Mouse (Mus musculus) midbrain, embryonic 13.5 days (tissue): ENCODE measurements at regions not wholly inside any gene's neighbourhood (a gene's known extent, or its start where the extent isn't known, plus 50 kb on each side); places are given as distances from the start of the nearest gene placed in this dataset.
"Not testable (repeated sequence)": the region's sequence is repeated elsewhere in the genome, so short reads cannot be mapped to it uniquely, and the experiment has no call there.

Experiments
- ATAC-seq: fragments of 200-750 bp; cut with Nextera tagmentation; 2 replicates; pipeline ENCODE4 v1.8.0; 2017; ENCODE audit warnings: mild to moderate bottlenecking, moderate TSS enrichment, moderate library complexity
- H3K27ac ChIP-seq: fragments of 300-500 bp; sonication (generic); 2 replicates; pipeline ENCODE4 v1.5.1; 2015; ENCODE audit warnings: inconsistent platforms, mild to moderate bottlenecking, moderate library complexity
- H3K27me3 ChIP-seq: fragments of 300-500 bp; sonication (generic); 2 replicates; pipeline ENCODE4 v1.6.1; 2015; ENCODE audit warnings: mild to moderate bottlenecking, inconsistent platforms
- H3K36me3 ChIP-seq: fragments of 300-500 bp; sonication (generic); 2 replicates; pipeline ENCODE4 v1.6.1; 2015; ENCODE audit warnings: mild to moderate bottlenecking, inconsistent platforms
- H3K4me1 ChIP-seq: fragments of 300-500 bp; sonication (generic); replicated peaks from 2 replicates; pipeline ENCODE4 v1.6.1; 2015; ENCODE audit warnings: inconsistent platforms
- H3K4me2 ChIP-seq: fragments of 300-500 bp; sonication (generic); replicated peaks from 2 replicates; pipeline ENCODE4 v1.6.1; 2015; ENCODE audit warnings: moderate library complexity, mild to moderate bottlenecking, inconsistent platforms
- H3K4me3 ChIP-seq: fragments of 300-500 bp; sonication (generic); replicated peaks from 2 replicates; pipeline ENCODE4 v1.5.1; 2015; ENCODE audit warnings: mild to moderate bottlenecking, inconsistent platforms
- H3K9ac ChIP-seq: fragments of 300-500 bp; sonication (generic); replicated peaks from 2 replicates; pipeline ENCODE4 v1.6.1; 2015; ENCODE audit warnings: mild to moderate bottlenecking, inconsistent platforms
- H3K9me3 ChIP-seq: fragments of 300-500 bp; sonication (generic); 2 replicates; pipeline ENCODE4 v1.6.1; 2016; ENCODE audit warnings: mild to moderate bottlenecking, inconsistent platforms
- WGBS: fragments of 180-500 bp; shearing (Covaris S2); methylation state at CpG from one replicate; pipeline ENCODE4 v1.1.7; 2015; 5-methylcytosine and 5-hydroxymethylcytosine counted together

GRCm38 (mm10) chr10:46733760-46734265, 1156.2 kb downstream of the Hace1 start:
- WGBS, result 6% methylated on average over 2 of the region's 2 CpGs
- Histone ChIP-seq H3K9me3 (no peaks in the 10 kb centered on the region), H3K4me1 (no peaks in the 10 kb centered on the region), H3K4me3 (no peak overlapping the region), H3K27ac (no peak overlapping the region), H3K9ac (no peak overlapping the region), H3K4me2 (no peak overlapping the region), H3K36me3 (no peaks in the 10 kb centered on the region), H3K27me3 (no peaks in the 10 kb centered on the region)
- ATAC-seq, result no peak

GRCm38 (mm10) chr10:46741098-46741497, 1163.5 kb downstream of the Hace1 start:
- 82% methylated on average over 3 of the region's 3 CpGs for WGBS

DNA sequence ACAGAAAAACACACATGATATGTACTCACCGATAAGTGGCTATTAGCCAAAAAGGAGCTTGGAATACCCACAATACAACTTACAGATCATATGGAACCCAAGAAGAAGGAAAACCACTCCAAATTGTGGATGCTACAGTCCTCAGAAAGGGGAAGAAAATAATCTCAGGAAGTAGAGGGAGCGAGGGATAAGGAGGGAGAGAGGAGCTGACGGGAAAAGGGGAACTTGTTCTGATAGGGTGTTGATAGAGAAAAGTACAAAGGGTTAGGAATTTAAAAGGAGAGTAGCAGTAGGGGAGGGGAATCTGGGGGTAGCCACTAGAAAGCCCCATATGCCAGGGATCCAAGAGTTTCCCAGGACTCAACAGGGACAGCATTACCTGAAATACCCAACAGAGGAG, 1164.5 kb downstream of the Hace1 start:
- no peak overlapping the region for H3K4me3 ChIP-seq
- H3K27me3 ChIP-seq, result no peaks in the 10 kb centered on the region

More at GRCm38 (mm10) chr10:46741098-46741497, 1163.5 kb downstream of the Hace1 start:
- no peak overlapping the region for H3K9ac ChIP-seq
- no peak overlapping the region for H3K27ac ChIP-seq
- no peak overlapping the region for H3K4me3 ChIP-seq
- no peaks in the 10 kb centered on the region for H3K27me3 ChIP-seq
- H3K9me3 ChIP-seq, result no peaks in the 10 kb centered on the region
- H3K4me1 ChIP-seq, result no peaks in the 10 kb centered on the region
- ATAC-seq, result no peak
- no peak overlapping the region for H3K4me2 ChIP-seq
- no peaks in the 10 kb centered on the region for H3K36me3 ChIP-seq

DNA sequence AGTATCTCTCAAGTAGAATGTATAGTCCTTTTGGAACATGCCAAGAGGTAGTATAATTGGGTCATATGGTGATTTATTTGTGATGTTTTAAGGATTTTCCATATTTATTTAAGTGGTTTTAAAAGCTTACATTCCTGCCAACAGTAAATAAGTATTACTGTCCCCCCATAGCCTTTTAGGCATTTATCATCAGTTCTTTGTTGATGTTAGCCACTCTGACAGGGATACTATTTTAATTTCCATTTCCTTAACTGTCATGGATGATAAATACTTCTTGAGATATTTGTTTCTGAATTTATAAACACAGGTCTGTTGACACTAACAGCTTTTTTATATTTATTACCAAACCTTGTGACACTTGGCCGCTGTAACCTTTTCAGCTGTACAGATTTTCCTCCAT, 1183.3 kb downstream of the Hace1 start:
- no peak overlapping the region for H3K4me3 ChIP-seq
- no peak overlapping the region for H3K27ac ChIP-seq
- H3K36me3 ChIP-seq, result no peaks in the 10 kb centered on the region
- 82% methylated on average over 1 of the region's 1 CpGs for WGBS
- H3K4me1 ChIP-seq, result no peaks in the 10 kb centered on the region
- no peaks in the 10 kb centered on the region for H3K27me3 ChIP-seq
- no peak for ATAC-seq
- no peak overlapping the region for H3K9ac ChIP-seq
- H3K9me3 ChIP-seq, result no peaks in the 10 kb centered on the region
- H3K4me2 ChIP-seq, result no peak overlapping the region

More for the DNA sequence above, 1164.5 kb downstream of the Hace1 start:
- WGBS, result 88% methylated on average over 3 of the region's 3 CpGs
- Histone ChIP-seq H3K4me2 (no peak overlapping the region), H3K9me3 (no peaks in the 10 kb centered on the region), H3K36me3 (no peaks in the 10 kb centered on the region), H3K4me1 (no peaks in the 10 kb centered on the region), H3K27ac (no peak overlapping the region), H3K9ac (no peak overlapping the region)
- no peak for ATAC-seq

GRCm38 (mm10) chr10:46778729-46779128, 1201.1 kb downstream of the Hace1 start:
- H3K9me3 ChIP-seq, result no peaks in the 10 kb centered on the region
- H3K27ac ChIP-seq, result no peak overlapping the region
- H3K9ac ChIP-seq, result no peak overlapping the region
- H3K36me3 ChIP-seq, result no peaks in the 10 kb centered on the region
- 67% methylated on average over 2 of the region's 2 CpGs for WGBS
- no peaks in the 10 kb centered on the region for H3K4me1 ChIP-seq
- no peak overlapping the region for H3K4me2 ChIP-seq
- ATAC-seq, result no peak
- no peaks in the 10 kb centered on the region for H3K27me3 ChIP-seq
- H3K4me3 ChIP-seq, result no peak overlapping the region

DNA sequence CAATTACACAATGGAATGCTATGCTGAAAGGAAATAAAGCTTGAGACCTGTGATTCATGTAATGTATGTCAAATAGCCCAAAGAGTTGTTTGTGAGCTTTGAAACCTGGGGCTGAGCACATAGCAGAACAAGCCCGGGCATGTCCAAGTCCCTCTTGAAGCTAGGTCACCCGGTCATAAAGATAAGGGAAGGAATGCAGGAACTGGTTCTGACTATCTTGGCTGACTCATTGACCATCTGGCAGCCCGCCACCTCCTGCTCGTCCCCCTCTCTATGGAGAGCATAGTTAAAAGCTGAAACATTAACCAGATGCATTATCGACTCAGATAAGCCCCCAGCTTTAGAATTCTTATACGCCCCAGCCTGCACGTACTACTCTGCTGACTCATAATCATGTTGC, 1208.1 kb downstream of the Hace1 start:
- WGBS, result 92% methylated on average over 7 of the region's 7 CpGs

DNA sequence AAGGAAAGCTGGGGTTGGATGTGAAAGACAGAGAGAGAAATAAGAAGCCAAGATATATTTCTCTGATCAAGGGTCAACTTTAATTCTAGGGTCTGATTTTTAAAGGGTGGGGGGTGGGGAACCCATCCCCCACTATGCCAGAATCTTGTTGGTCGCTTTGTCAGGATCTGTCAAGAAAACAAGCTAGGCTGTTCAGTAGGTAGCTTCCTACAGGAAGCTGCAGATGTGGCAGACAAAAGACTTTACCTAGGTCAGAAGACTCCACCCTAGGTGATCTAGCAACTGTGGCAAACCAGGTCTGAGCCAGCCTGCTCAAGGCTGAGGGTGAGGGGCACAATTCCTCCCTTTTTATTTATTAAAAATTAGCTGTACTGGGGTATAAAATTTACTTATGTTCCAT, 1236.6 kb downstream of the Hace1 start:
- Histone ChIP-seq H3K4me2 (no peak overlapping the region), H3K27ac (no peak overlapping the region), H3K4me1 (0 out of 2 replicates have a peak, but pooled peaks cover 3% of the 10 kb centered on the region), H3K27me3 (no peaks in the 10 kb centered on the region), H3K36me3 (no peaks in the 10 kb centered on the region), H3K9me3 (no peaks in the 10 kb centered on the region), H3K4me3 (no peak overlapping the region), H3K9ac (no peak overlapping the region)
- no peak for ATAC-seq
- WGBS, result 80% methylated on average over 1 of the region's 1 CpGs

More for the DNA sequence above, 1208.1 kb downstream of the Hace1 start:
- H3K4me3 ChIP-seq, H3K27ac ChIP-seq, ATAC-seq, H3K36me3 ChIP-seq, H3K27me3 ChIP-seq, H3K4me1 ChIP-seq, H3K4me2 ChIP-seq, H3K9me3 ChIP-seq, H3K9ac ChIP-seq: not testable (repeated sequence)

GRCm38 (mm10) chr10:46819133-46819532, 1241.5 kb downstream of the Hace1 start:
- Histone ChIP-seq H3K4me1 (0 out of 2 replicates have a peak, but pooled peaks cover 3% of the 10 kb centered on the region), H3K36me3 (no peaks in the 10 kb centered on the region), H3K9ac (no peak overlapping the region), H3K4me3 (no peak overlapping the region), H3K9me3 (no peaks in the 10 kb centered on the region), H3K27me3 (no peaks in the 10 kb centered on the region), H3K27ac (no peak overlapping the region), H3K4me2 (no peak overlapping the region)
- WGBS, result 70% methylated on average over 2 of the region's 2 CpGs
- no peak for ATAC-seq

DNA sequence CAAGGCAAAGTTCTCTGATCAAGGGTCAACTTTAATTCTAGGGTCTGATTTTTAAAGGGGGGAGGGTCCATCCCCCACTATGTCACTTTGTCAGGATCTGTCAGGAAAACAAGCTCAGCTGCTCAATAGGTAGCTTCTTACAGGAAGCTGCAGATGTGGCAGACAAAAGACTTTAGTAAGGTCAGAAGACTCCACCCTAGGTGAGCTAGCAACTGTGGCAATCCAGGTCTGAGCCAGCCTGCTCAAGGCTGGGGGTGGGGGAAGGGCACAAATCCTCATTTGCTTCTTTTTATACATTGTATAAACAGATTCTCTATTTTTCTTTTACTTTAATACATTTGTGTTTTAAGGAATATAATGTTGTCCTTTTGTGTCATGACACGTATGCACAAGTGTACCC, 1242.3 kb downstream of the Hace1 start:
- H3K4me2 ChIP-seq, result no peak overlapping the region
- no peak overlapping the region for H3K27ac ChIP-seq
- no peak for ATAC-seq
- H3K9ac ChIP-seq, result no peak overlapping the region
- no peaks in the 10 kb centered on the region for H3K27me3 ChIP-seq
- H3K4me1 ChIP-seq, result 0 out of 2 replicates have a peak, but pooled peaks cover 3% of the 10 kb centered on the region
- 93% methylated on average over 1 of the region's 1 CpGs for WGBS
- H3K4me3 ChIP-seq, result no peak overlapping the region
- H3K36me3 ChIP-seq, result no peaks in the 10 kb centered on the region
- H3K9me3 ChIP-seq, result no peaks in the 10 kb centered on the region

DNA sequence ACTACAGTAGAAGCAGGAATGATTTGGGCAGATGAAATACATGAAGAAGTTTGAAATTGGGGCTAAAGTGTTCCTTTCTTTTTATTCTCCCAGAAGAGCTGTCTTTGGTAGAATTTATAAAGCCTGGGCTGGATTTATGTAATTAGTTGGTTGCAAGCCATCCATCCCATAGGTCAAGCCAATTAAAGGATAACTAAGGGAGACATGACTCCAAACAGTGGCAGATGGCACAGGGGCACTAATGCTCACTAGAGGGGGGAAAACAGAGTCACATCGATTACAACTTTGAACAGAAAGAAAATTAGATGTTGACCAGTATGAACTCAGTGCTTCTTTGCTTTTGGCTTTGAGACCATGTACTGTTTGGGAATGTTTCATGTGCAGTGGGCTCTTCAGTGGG, 1246.2 kb downstream of the Hace1 start:
- no peaks in the 10 kb centered on the region for H3K9me3 ChIP-seq
- no peak for ATAC-seq
- H3K36me3 ChIP-seq, result no peaks in the 10 kb centered on the region
- no peaks in the 10 kb centered on the region for H3K27me3 ChIP-seq
- no peak overlapping the region for H3K4me2 ChIP-seq
- H3K4me1 ChIP-seq, result peaks cover 10% of the 10 kb centered on the region
- 47% methylated on average over 1 of the region's 1 CpGs for WGBS
- H3K4me3 ChIP-seq, result no peak overlapping the region
- H3K27ac ChIP-seq, result no peak overlapping the region
- H3K9ac ChIP-seq, result no peak overlapping the region

DNA sequence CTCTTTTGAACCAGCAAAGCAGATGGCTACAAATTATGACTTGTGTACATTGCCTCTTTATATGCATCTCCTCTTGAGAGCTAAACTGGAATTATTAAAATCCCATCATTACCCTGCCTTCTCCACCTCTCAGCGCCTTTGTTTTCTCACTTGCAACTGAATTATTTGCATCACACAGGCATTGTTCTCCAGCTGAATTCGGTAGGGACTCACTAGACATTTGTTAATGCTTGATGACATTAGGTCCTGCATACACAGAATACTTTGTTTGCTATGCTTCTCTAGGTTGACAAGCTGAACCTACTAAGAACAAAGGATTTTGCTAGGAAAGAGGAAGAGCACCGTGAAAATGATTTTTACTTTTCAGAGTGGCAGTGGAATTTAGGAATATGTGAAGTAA, 1248.4 kb downstream of the Hace1 start:
- 11% methylated on average over 3 of the region's 3 CpGs for WGBS
- H3K27me3 ChIP-seq, result no peaks in the 10 kb centered on the region
- ATAC-seq, result peak; percentile 44
- H3K27ac ChIP-seq, result peak overlapping the region; percentile 62
- H3K4me2 ChIP-seq, result no peak overlapping the region
- no peak overlapping the region for H3K4me3 ChIP-seq
- H3K9ac ChIP-seq, result no peak overlapping the region
- H3K9me3 ChIP-seq, result no peaks in the 10 kb centered on the region
- H3K4me1 ChIP-seq, result peaks cover 10% of the 10 kb centered on the region
- no peaks in the 10 kb centered on the region for H3K36me3 ChIP-seq

GRCm38 (mm10) chr10:46826639-46827038, 1249.0 kb downstream of the Hace1 start:
- ATAC-seq, result 0 out of 2 replicates have a peak, but pooled peaks have one; percentile 12
- no peaks in the 10 kb centered on the region for H3K9me3 ChIP-seq
- H3K27ac ChIP-seq, result peak overlapping the region; percentile 78
- no peak overlapping the region for H3K4me2 ChIP-seq
- peaks cover 10% of the 10 kb centered on the region for H3K4me1 ChIP-seq
- no peaks in the 10 kb centered on the region for H3K27me3 ChIP-seq
- WGBS, result 13% methylated on average over 1 of the region's 1 CpGs
- H3K4me3 ChIP-seq, result no peak overlapping the region
- H3K9ac ChIP-seq, result no peak overlapping the region
- H3K36me3 ChIP-seq, result no peaks in the 10 kb centered on the region

DNA sequence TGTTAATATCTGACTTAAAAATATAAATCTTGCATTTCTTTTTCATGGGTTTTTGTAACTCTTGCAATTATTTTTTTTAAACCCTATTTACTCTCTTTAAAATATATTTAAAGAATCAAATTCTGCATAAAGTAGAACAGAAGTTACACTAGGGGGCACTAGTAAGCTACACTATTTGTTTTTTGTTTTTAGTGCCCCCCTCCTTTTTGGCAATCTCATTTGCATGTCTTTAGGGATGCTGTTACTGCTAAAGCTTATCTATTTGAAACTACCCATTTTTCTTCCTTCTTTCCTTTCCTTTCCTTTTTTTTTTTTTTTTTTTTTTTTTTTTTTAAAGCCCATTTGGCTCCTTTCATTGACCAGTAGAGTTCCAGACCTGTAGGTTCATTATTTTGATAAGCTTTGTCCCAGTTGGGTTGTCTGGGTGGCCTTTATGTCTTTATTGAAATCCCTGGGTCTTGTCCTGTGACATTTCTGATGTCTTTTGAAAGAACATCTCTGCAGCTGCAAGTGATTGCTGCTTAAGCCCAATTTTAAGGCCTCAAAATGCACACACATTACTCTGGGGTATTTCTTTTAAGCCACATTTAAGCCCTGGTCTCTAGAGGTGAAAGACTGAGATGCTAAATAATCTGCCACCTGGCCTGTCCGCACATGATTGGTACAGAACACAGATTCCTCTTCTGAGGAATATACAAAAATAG, 1249.6 kb downstream of the Hace1 start:
- Histone ChIP-seq H3K4me1 (peaks cover 10% of the 10 kb centered on the region), H3K36me3 (no peaks in the 10 kb centered on the region), H3K9ac (no peak overlapping the region), H3K27me3 (no peaks in the 10 kb centered on the region), H3K27ac (peak overlapping the region; percentile 69), H3K4me2 (no peak overlapping the region), H3K4me3 (no peak overlapping the region), H3K9me3 (no peaks in the 10 kb centered on the region)
- peak; percentile 85 for ATAC-seq
- WGBS, result 10% methylated on average over 1 of the region's 1 CpGs
